Mouse (Mus musculus) cerebellum, adult 18-20 months (tissue): ENCODE measurements at regions not wholly inside any gene's neighbourhood (a gene's known extent, or its start where the extent isn't known, plus 50 kb on each side); places are given as distances from the start of the nearest gene placed in this dataset.

Experiments used
- DNase-seq, 2 experiments: peaks; one replicate each; pipeline ENCODE4 v3.0.0; 2021

DNA sequence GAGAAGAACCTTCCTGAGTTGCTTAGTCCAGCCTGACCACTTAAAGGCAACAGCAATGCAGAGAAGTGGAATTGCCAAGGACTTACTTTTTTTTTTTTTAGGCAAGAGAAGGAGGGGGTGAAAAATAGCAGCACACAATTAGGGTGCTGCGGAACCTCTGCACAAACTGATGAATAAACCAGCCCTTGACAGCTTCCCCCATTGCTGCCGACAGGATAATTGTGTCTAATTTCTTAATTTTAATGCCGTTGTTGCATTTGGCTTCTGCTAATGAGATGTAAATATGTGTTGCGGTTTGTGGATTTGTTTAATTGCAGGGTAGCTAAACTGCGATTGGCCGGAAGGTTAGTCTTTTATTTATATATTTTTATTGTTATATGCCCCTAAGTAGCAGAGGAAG lies 157.5 kb upstream of the B3gat1 start:
- DNase-seq, result no peak

GRCm38 (mm10) chr9:26601979-26602378 lies 131.5 kb upstream of the B3gat1 start:
- DNase-seq, result peak in 1 of 2 experiments; percentile 9

- no peak for DNase-seq
Measured at GRCm38 (mm10) chr9:26604552-26604951, 129.0 kb upstream of the B3gat1 start.

- DNase-seq, result no peak
Measured at GRCm38 (mm10) chr9:26611711-26612437, 121.7 kb upstream of the B3gat1 start.

DNA sequence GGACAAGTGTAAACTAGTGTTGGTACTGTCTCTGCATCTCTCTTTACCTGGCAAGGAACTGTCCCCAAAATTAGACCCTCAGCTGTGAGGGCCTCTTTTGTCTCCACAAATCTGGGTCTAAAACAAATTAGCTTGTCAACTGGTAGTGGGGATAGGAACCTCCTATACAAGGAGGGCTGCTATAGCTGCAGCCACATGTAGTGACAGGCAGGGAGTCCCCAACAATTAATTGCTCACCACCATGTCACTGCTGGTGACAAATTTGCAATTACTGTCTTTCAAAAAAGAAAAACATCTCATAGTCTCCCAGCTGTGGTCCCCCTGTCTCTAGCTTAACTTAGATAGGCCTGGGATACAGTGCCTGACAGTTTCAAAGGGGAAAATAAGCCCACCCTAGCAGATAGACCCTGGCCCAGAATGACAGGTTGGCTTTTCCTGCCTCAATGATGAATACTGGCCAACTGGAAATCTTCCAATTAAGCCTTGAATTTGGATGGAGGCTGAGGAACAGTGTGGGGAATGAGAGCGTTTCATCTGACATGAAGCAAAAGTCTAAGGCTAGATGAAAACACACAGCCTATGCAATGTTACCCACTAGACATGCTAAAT lies 110.6 kb upstream of the B3gat1 start:
- DNase-seq, result no peak

DNA sequence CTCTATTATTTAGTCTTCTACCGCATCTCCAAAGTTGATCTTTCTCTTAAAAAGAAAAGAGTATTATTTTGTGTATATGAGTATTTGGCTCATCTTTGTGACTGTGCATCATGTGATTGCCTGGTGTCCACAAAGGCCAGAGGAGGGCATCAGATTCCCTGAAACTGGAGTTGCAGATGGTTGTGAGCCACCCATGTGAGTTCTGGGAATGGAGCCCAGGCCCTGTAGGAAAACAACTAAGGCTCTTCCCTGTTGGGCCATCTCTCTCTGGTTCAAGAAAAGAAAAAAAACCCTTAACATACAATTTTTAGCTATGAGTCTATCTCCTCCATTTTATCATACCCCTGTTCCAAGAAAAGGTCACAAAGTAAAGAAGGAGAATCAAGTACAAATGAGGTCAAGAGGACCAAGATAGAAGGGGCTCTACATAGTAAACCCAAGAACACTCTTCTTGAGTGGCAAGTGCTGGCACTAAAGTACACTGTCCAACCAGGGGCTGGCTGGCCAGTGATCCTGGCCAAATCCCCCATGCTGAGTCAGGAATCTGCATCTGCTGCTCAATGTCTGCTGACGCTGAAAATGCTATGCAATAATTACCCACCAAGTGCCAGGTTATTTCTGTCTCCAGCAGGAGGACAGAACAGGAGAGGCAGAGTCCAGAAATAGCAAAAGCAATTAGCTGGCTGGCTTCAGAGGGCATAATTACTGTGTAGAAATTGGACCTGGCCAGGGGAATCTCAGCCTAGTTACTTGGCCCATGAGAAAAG lies 108.2 kb upstream of the B3gat1 start:
- DNase-seq, result peak; percentile 67 to 70

DNA sequence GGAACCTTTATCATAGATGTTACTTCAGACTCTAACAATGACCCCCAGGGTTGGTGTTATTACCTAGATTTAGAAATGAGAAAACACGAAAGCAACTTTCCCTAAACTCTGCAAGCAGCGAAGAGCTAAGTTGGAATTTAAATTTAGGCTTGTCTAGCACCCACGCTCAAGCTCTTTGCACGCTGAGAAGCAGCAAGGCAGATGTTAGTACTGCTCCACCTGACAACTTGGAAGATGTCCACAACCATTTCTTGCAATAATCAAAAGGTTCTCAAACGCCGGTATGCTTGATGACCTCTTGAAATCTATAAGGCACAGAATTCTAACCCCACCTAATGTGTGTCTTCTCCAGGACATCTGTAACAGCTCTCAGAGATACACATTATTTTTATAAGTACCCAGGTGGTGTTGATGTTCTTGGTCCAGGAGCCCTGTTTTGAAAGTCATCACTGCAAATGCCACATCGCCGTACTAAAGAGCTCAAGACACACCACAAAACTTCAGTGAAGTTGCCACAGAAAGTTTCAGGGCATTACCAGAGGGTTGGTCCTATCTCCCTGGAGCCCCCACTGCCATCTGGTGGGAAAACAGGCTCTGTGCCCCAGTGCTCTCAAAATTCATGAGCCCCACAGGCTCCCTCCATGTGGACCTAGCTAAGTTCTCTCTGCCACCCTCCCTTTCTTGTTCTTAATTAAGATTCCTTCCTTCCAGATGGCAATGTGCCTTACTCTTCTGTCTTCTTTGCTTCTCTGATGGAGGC lies 100.5 kb upstream of the B3gat1 start:
- no peak for DNase-seq

- DNase-seq, result no peak
Measured at GRCm38 (mm10) chr9:26635211-26635610, 98.3 kb upstream of the B3gat1 start.

GRCm38 (mm10) chr9:26638586-26638985 lies 94.9 kb upstream of the B3gat1 start:
- DNase-seq, result no peak

DNA sequence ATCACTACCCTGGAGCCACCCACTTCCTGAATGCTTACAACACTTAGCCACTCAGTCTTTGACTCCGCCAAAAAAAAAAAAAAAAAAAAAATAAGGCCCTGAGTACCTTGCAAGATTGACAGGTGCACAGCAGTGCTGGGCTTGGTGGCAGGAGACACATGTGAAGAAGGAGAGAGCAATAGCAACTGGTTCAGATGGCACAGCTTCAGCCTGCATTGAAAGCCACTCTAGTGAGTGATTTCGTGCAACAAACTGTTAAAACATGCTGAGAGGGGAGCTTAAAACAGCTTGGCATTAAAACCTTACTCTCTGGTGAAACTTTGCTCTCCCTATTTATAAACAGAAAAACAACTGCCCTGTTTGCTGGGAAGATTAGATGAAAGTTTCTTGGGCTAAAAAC lies 91.2 kb upstream of the B3gat1 start:
- DNase-seq, result no peak

DNA sequence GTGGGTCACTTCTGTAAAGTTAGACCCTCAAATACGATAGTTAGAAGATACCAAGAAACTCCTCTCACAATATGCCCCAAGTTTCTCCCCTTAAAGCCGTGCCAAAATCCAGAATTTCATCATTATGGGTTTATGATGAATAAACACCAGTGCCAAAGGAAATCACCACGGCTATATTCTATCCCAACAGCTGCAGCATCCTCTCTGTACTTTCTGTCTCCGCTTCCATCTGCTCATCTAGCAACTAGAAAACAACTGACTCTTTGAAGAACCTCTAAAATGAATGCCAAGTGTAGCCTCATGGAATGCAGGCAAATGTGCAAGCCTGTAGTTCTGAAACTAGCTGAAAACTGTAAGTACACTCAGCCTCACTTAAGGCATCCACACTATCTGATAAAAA lies 90.7 kb upstream of the B3gat1 start:
- DNase-seq, result no peak

DNA sequence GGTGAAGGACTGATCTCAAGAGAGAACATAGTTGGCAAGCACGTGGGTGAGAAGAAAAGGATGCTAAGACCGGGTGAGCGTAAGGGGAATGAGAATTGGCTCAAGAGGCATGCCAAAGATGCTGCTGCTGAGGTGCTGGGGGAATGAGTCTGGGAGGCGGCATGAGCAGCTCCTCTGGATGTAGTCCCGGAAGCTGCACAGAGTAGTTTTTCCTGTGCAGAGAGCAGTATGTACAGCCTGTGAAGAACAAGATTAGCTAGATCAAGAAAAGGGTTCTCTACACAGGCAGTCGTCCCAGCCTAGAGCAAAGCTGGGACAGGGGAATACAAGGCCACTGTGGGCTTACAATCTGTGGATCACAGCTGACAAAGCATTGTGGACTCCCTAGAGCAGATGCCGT lies 84.0 kb upstream of the B3gat1 start:
- DNase-seq, result no peak

DNA sequence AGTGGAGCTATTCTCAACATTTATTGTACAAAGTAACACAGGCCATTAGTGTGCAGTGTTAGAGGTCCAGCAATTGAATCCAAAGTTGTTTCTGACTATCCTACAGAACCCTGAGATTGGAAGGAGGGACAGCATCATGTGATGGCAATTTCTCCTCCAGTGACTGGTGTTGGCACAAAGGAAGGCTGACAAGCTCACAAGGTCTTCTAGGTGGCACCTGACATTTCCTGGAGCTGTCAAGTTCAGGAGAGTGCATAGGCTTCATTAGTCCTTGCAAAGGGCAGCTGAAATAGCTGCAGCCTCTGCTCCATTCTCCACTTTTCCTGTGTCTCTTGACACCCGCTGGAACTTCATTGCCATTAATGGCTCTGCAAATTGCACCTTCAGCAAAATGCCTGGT lies 80.6 kb upstream of the B3gat1 start:
- no peak for DNase-seq

DNA sequence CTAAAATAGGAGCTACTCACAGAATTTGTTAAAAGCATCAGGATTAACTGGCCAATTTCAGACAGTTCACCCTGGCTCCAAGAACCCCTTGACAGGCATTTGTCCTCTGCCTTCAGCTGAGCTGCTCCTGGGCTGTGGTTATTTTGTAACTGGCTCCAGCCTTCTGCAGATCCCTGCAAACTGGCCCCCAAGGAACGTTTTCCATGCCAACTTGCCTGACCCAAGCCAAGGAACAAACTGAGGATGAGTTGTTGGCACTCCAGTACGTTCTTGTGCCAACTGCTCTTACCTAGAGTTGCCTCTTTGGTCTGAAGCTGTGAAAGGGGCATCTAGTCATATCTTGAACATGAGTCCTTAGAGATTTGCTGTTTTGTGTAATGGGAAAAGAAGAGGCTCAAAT lies 74.2 kb upstream of the B3gat1 start:
- no peak for DNase-seq

GRCm38 (mm10) chr9:26663544-26663943 lies 70.0 kb upstream of the B3gat1 start:
- no peak for DNase-seq

- DNase-seq, result no peak
Measured at GRCm38 (mm10) chr9:26667835-26668234, 65.7 kb upstream of the B3gat1 start.

DNA sequence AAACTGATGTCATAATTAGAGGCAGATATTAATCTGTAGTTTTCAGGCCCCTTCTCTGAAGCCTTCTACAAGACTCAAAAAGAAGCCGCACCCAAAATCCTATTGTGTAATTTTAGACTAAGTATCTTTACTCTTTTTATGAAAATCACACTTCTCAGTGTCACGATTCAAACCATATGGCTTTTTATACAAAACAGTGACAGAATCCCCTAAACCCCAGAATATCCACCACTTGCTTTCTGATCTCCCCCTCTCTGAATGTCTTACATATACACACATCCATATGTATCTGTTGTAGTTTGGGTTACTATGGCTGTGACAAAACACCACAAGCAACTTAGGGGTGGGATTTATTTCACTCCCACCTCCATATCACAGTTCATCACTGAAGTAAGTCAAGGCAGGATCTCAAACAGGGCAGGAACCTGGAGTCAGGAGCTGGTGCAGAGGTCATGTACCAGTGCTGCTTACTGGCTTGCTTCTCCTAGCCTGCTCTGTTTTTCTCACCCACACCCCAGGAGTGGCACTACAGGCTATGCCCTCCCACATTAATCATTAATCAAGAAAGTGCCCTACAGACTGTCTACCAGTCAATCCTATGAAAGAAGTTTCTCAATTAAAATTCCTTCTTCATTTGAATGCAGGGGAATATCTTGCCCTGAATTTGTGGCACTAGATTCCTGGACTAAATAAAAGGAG lies 59.3 kb upstream of the B3gat1 start:
- no peak for DNase-seq

DNA sequence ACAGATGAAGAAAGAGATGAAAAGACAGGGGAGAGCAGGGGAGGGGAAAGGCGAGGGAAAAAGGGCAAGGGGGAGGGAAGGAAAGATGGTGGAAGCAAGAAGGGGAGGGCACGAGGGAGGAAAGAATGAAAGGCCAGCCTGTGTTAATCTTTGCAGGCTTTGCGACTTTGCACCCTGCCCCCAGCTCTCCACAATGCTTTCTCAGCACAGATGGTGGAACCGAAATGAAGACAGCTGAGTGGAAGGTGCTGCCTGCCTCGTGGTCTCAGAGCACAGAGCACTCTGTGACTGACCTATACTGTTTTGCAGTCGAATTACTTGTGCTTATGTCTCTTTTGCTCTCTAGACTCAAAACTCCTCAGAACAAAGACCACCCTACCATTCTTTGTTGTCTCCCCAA lies 55.2 kb upstream of the B3gat1 start:
- no peak for DNase-seq

DNA sequence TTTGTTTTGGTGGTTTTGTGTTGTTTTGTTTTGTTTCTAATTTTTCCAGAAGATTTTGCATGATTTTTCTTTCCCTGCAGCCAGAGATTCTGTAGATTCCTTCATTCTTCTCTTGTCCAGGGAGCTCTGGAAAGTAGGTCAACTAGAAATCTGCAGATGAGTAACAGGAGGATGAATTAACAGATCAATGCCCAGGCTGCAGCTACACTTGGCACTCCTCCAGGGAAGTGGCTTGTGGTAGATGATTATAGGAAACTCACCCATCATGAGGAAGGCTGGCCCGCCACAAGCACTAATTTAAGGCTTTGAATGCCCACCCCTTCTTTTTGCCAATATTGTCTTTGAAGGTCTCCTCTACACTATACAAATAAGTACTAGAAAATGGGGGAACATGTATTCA lies 52.0 kb upstream of the B3gat1 start:
- peak; percentile 13 to 20 for DNase-seq
